Mouse (Mus musculus): ENCODE measurements around the gene Aamp.
A peak's percentile ranks its signal among the peaks of the same experiment; 100 is the strongest.

DNA sequence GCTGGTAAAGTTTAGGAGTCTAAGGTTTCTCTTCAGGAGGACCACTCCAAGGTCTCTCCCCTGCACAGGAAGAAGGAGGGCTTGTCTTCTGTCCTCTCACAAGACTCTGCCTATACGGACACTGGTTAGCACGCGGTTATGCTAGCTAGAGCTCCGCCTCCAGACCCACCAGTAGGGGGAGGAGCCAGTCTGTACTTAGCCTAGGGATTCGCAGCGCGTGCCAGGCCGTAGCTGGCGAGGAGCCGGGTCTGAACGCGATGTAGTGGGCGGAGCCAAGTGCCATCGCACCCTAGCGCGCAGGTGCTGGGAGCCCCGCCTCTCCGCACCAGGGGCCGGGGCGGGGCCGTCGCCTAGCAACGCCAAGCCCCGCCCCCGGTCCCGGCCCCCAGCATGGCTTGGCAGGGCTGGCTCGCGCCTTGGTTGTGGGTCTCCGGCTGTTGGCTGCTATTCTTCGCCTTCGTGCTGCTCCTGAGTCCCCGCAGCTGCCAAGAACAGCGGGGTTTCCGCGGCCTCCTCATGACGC is 47.8 kb upstream of the Aamp start:
- peak; percentile 48; the same call in 1 of the 2 replicates for TF ChIP-seq POLR2A (IDR thresholded peaks at IDR 0.05; ENCODE audit: insufficient read depth, low read depth, low read length)
- TF ChIP-seq CTCF (IDR thresholded peaks at IDR 0.05; ENCODE audit: insufficient read depth, low read depth, low read length) = no peak
